9 mouse cellular contexts compared by ENCODE assay signal in genomic region chr8:89045218-89045601, GRCm38 (mm10). TPM values are rescaled to one million over a fixed set of nuclear protein-coding genes. Genes with fewer than 3 reads are reported as not detected.
DNase-seq lines count a peak whose midpoint lies in the region; ATAC-seq and TF ChIP-seq lines count a peak whose summit lies in the region.
"Had no signal": no experiment of that assay in that cellular context is flagged by ENCODE, and none has a peak within 500 bp of the region (broad histone marks: within the 10 kb centered on the region; RNA-seq: fewer than 3 reads in every experiment).

No protein-coding gene starts in this region.

- ATAC-seq in hindbrain, embryonic 15.5 days (ENCODE audit: low FRiP score, low read depth) = no peak

- TF ChIP-seq CTCF in cortical plate, adult 2 months (IDR thresholded peaks at IDR 0.05; ENCODE audit: extremely low read depth, insufficient read depth, low read length) = no peak

- H3K4me2 ChIP-seq in hindbrain, embryonic 15.5 days = peak overlapping the region; percentile 69

- H3K4me1 ChIP-seq in cortical plate, adult 2 months (ENCODE audit: control insufficient read depth, insufficient read depth, low read length) = no peaks in the 10 kb centered on the region
- peaks cover 45% of the 10 kb centered on the region for H3K4me1 ChIP-seq in hindbrain, embryonic 15.5 days (replicated peaks)

- WGBS in hindbrain, embryonic 15.5 days = under 1% methylated on average over 29 of the region's 30 CpGs

- H3K27ac ChIP-seq in cortical plate, adult 2 months (ENCODE audit: insufficient read depth, low read length) = peak overlapping the region; percentile 94
- peak overlapping the region; percentile 83 for H3K27ac ChIP-seq in hindbrain, embryonic 15.5 days (replicated peaks)

- no peak overlapping the region for H3K9ac ChIP-seq in hindbrain, embryonic 15.5 days

- H3K27me3 ChIP-seq in hindbrain, embryonic 15.5 days = peaks cover 37% of the 10 kb centered on the region

- DNase-seq in ES-CJ7 (ENCODE audit: low read depth, low spot score) = peak; percentile 78
- peak; percentile 71 for DNase-seq in mesoderm, embryonic 11.5 days (ENCODE audit: low read depth, low spot score)
- DNase-seq in spleen, adult 18-20 months = no peak
- no peak for DNase-seq in c-Kit-positive CD71-positive TER-119-positive erythroid progenitor cells, embryonic 14.5 days (ENCODE audit: low spot score)
- no peak for DNase-seq in lung, postnatal 10 days
- DNase-seq in urinary bladder, postnatal 36 days (ENCODE audit: low spot score in 2 of 2) = no peak
- DNase-seq: gastrocnemius, postnatal 25 days had no signal

- peak overlapping the region; percentile 69 for H3K4me3 ChIP-seq in cortical plate, adult 2 months (ENCODE audit: insufficient read depth, low read length)
- H3K4me3 ChIP-seq in hindbrain, embryonic 15.5 days = peak overlapping the region; percentile 50

- H3K9me3 ChIP-seq in hindbrain, embryonic 15.5 days = no peaks in the 10 kb centered on the region

- TF ChIP-seq POLR2A in cortical plate, adult 2 months (IDR thresholded peaks at IDR 0.05; ENCODE audit: extremely low read depth, insufficient read depth, low read length) = no peak

- no peaks in the 10 kb centered on the region for H3K36me3 ChIP-seq in hindbrain, embryonic 15.5 days

RNA-seq across cellular contexts. Expression of gene Sall1, which starts 1.2 kb away (rescaled TPM):
- 11.7 and 12.5 TPM in 2 replicates for polyA plus RNA-seq in cortical plate, adult 2 months (2012; rRNA removed)
- 6.0 and 8.1 TPM in 2 replicates for polyA plus RNA-seq in hindbrain, embryonic 15.5 days (2015; fragmentation: Nextera tagmentation; extraction: Ambion mirVana)

Comparison
In these comparisons a context has a peak if more than half of its experiments do, and no peak if none do; other contexts are left out.
1. DNase-seq: peak in ES-CJ7 (single experiment) and mesoderm, embryonic 11.5 days (single experiment); none in spleen, adult 18-20 months (0 of 2), c-Kit-positive CD71-positive TER-119-positive erythroid progenitor cells, embryonic 14.5 days (single experiment), lung, postnatal 10 days (single experiment) and urinary bladder, postnatal 36 days (0 of 2).